Mouse (Mus musculus) spleen, adult 2 months (tissue): ENCODE results near the gene Sptlc2. TPM values are rescaled to one million over a fixed set of nuclear protein-coding genes. Genes with fewer than 3 reads are reported as not detected.
A peak's percentile ranks its signal among the peaks of the same experiment; 100 is the strongest.

Source experiments
- DNase-seq, 2 experiments: peaks; one replicate each; pipeline versions ENCODE4 v3.0.0 to v3.0.0-alpha.2; 2012 to 2021; ENCODE audit warnings: low spot score in 2 of 2, low read depth in 1 of 2
- H3K27ac ChIP-seq: fragments of 200-500 bp; 2 replicates; pipeline ENCODE4 v1.5.1; 2012; ENCODE audit warnings: low read length, inconsistent platforms; ENCODE audit not compliant: insufficient read depth
- H3K27me3 ChIP-seq: fragments of 200-500 bp; 2 replicates; pipeline ENCODE4 v1.6.1; 2012; ENCODE audit warnings: mild to moderate bottlenecking, moderate library complexity, low read length, inconsistent platforms; ENCODE audit not compliant: control insufficient read depth, insufficient read depth
- H3K36me3 ChIP-seq: fragments of 200-500 bp; 2 replicates; pipeline ENCODE4 v1.6.1; 2012; ENCODE audit warnings: mild to moderate bottlenecking, low read length, inconsistent platforms; ENCODE audit not compliant: control insufficient read depth, insufficient read depth
- H3K4me1 ChIP-seq: fragments of 200-500 bp; 2 replicates; pipeline ENCODE4 v1.6.1; 2011; ENCODE audit warnings: inconsistent platforms; ENCODE audit not compliant: control insufficient read depth, insufficient read depth, insufficient read length
- H3K4me3 ChIP-seq: fragments of 200-500 bp; 2 replicates; pipeline ENCODE4 v1.5.1; 2011; ENCODE audit warnings: mild to moderate bottlenecking, inconsistent platforms; ENCODE audit not compliant: insufficient read depth, insufficient read length; ENCODE audit errors: extremely low read depth
- CTCF ChIP-seq: fragments of 200-500 bp; IDR thresholded peaks from 2 replicates; pipeline ENCODE4 v1.5.1; 2011; ENCODE audit warnings: mild to moderate bottlenecking, inconsistent platforms; ENCODE audit not compliant: insufficient read depth, insufficient read length, insufficient replicate concordance; ENCODE audit errors: extremely low read depth
- POLR2A ChIP-seq: fragments of 200-500 bp; IDR thresholded peaks from 2 replicates; pipeline ENCODE4 v1.6.1; 2011; ENCODE audit warnings: low read depth, low read length, inconsistent platforms
- WGBS: fragments of 180-500 bp; shearing (Covaris S2); methylation state at CpG from one replicate; pipeline ENCODE4 v1.1.7; 2018; 5-methylcytosine and 5-hydroxymethylcytosine counted together
- polyA plus RNA-seq: library from polyadenylated mRNA; depleted of rRNA; stranded (reverse); fragments of >200 nt; gene quantifications from 2 replicates; pipeline ENCODE4 v1.2.3, GENCODE M21; 2012

Sptlc2 gene
- polyA plus RNA-seq, 1 experiment, result 7.5 TPM

- no peaks in the 10 kb centered on the region for H3K27me3 ChIP-seq
Measured at GRCm38 (mm10) chr12:87387171-87388121, 709 bp downstream of the Sptlc2 start.

GRCm38 (mm10) chr12:87385051-87385450 lies 3.1 kb downstream of the Sptlc2 start:
- no peak for TF ChIP-seq CTCF
- TF ChIP-seq POLR2A, result no peak
- H3K4me1 ChIP-seq, result peaks cover 3% of the 10 kb centered on the region; the same call in 1 of the 2 replicates
- no peaks in the 10 kb centered on the region for H3K36me3 ChIP-seq
- 90% methylated on average over 3 of the region's 3 CpGs for WGBS
- no peaks in the 10 kb centered on the region for H3K27me3 ChIP-seq
- no peak for DNase-seq
- H3K27ac ChIP-seq, result no peak overlapping the region
- H3K4me3 ChIP-seq, result no peak overlapping the region

More at GRCm38 (mm10) chr12:87387171-87388121, 709 bp downstream of the Sptlc2 start:
- Histone ChIP-seq H3K4me3 (peak overlapping the region; percentile 76), H3K4me1 (peaks cover 3% of the 10 kb centered on the region; the same call in 1 of the 2 replicates), H3K27ac (peak overlapping the region; percentile 77), H3K36me3 (no peaks in the 10 kb centered on the region)
- TF ChIP-seq POLR2A, result no peak
- TF ChIP-seq CTCF, result no peak
- DNase-seq, result peak in 1 of 2 experiments; percentile 21
- WGBS, result 1% methylated on average over 65 of the region's 65 CpGs

GRCm38 (mm10) chr12:87381380-87381682 lies 6.8 kb downstream of the Sptlc2 start:
- Histone ChIP-seq H3K27me3 (no peaks in the 10 kb centered on the region), H3K4me3 (no peak overlapping the region), H3K4me1 (no peaks in the 10 kb centered on the region; the same call in 1 of the 2 replicates), H3K27ac (no peak overlapping the region), H3K36me3 (no peaks in the 10 kb centered on the region)
- DNase-seq, result no peak
- no peak for TF ChIP-seq CTCF
- TF ChIP-seq POLR2A, result no peak
- WGBS, result 67% methylated on average over 2 of the region's 2 CpGs

- H3K27me3 ChIP-seq, result no peaks in the 10 kb centered on the region
- no peak overlapping the region for H3K27ac ChIP-seq
- TF ChIP-seq CTCF (no peak), POLR2A (no peak)
- DNase-seq, result no peak
- no peaks in the 10 kb centered on the region; the same call in 1 of the 2 replicates for H3K4me1 ChIP-seq
- H3K36me3 ChIP-seq, result no peaks in the 10 kb centered on the region
- WGBS, result 80% methylated on average over 10 of the region's 10 CpGs
- H3K4me3 ChIP-seq, result no peak overlapping the region
Measured at GRCm38 (mm10) chr12:87380586-87381379, 7.4 kb downstream of the Sptlc2 start.

- H3K4me1 ChIP-seq, result no peaks in the 10 kb centered on the region; the same call in 1 of the 2 replicates
- no peak overlapping the region for H3K4me3 ChIP-seq
- no peak overlapping the region for H3K27ac ChIP-seq
- no peaks in the 10 kb centered on the region for H3K36me3 ChIP-seq
- 76% methylated on average over 2 of the region's 2 CpGs for WGBS
- no peaks in the 10 kb centered on the region for H3K27me3 ChIP-seq
- no peak for DNase-seq
- no peak for TF ChIP-seq CTCF
- TF ChIP-seq POLR2A, result no peak
Measured at GRCm38 (mm10) chr12:87379496-87379895, 8.7 kb downstream of the Sptlc2 start.

- no peak overlapping the region for H3K4me3 ChIP-seq
- 88% methylated on average over 6 of the region's 6 CpGs for WGBS
- H3K27ac ChIP-seq, result no peak overlapping the region
- H3K4me1 ChIP-seq, result no peaks in the 10 kb centered on the region; the same call in 1 of the 2 replicates
- H3K27me3 ChIP-seq, result no peaks in the 10 kb centered on the region
- no peaks in the 10 kb centered on the region for H3K36me3 ChIP-seq
- no peak for DNase-seq
- TF ChIP-seq POLR2A, result no peak
- no peak for TF ChIP-seq CTCF
Measured at GRCm38 (mm10) chr12:87374159-87374558, 14.0 kb downstream of the Sptlc2 start.
